Mouse (Mus musculus): ENCODE measurements around the gene Cstad. TPM values are rescaled to one million over a fixed set of nuclear protein-coding genes. Genes with fewer than 3 reads are reported as not detected.
A peak's percentile ranks its signal among the peaks of the same experiment; 100 is the strongest.

Cstad gene
- total and polyA plus RNA-seq, 3 experiments, result not detected

- no peaks in the 10 kb centered on the region; a peak in 2 of 4 replicates for H3K27me3 ChIP-seq (ENCODE audit: control insufficient read depth in 1 of 2, insufficient read depth in 2 of 2, low read length in 2 of 2)
- no peaks in the 10 kb centered on the region for H3K9me3 ChIP-seq (replicated peaks; ENCODE audit: insufficient read depth, low read length)
- no peak for DNase-seq (ENCODE audit: low read depth, low spot score)
- peaks cover 0 to 16% of the 10 kb centered on the region in 2 experiments; a peak in 2 of 4 replicates for H3K36me3 ChIP-seq (ENCODE audit: control insufficient read depth in 1 of 2, insufficient read depth in 2 of 2, low read length in 2 of 2)
- peaks cover 7 to 14% of the 10 kb centered on the region in 2 experiments; a peak in 3 of 4 replicates for H3K4me1 ChIP-seq (ENCODE audit: control insufficient read depth in 1 of 2, insufficient read depth in 2 of 2, low read length in 2 of 2)
- H3K9ac ChIP-seq (ENCODE audit: control insufficient read depth, low read depth, low read length, poor library complexity, severe bottlenecking), result no peak overlapping the region; the same call in 1 of the 2 replicates
- H3K27ac ChIP-seq (ENCODE audit: control insufficient read depth, low read depth, low read length), result no peak overlapping the region; the same call in 1 of the 2 replicates
- H3K79me2 ChIP-seq (ENCODE audit: control insufficient read depth, insufficient read depth, low read length, poor library complexity), result peaks cover 3% of the 10 kb centered on the region; the same call in 1 of the 2 replicates
- no peak for TF ChIP-seq ZKSCAN1 (IDR thresholded peaks at IDR 0.05; ENCODE audit: low read depth, low read length)
- TF ChIP-seq HCFC1 (IDR thresholded peaks at IDR 0.05; ENCODE audit: low read depth, low read length), result no peak
- no peak for TF ChIP-seq TAL1 (IDR thresholded peaks at IDR 0.05; ENCODE audit: low read length)
- H3K4me3 ChIP-seq (ENCODE audit: control insufficient read depth in 1 of 2, insufficient read depth in 1 of 2, low read depth in 2 of 2, low read length in 2 of 2), result no peak overlapping the region
These were observed 62.1 kb downstream of the Cstad start for GRCm38 (mm10) chr2:30656711-30657555.

DNA sequence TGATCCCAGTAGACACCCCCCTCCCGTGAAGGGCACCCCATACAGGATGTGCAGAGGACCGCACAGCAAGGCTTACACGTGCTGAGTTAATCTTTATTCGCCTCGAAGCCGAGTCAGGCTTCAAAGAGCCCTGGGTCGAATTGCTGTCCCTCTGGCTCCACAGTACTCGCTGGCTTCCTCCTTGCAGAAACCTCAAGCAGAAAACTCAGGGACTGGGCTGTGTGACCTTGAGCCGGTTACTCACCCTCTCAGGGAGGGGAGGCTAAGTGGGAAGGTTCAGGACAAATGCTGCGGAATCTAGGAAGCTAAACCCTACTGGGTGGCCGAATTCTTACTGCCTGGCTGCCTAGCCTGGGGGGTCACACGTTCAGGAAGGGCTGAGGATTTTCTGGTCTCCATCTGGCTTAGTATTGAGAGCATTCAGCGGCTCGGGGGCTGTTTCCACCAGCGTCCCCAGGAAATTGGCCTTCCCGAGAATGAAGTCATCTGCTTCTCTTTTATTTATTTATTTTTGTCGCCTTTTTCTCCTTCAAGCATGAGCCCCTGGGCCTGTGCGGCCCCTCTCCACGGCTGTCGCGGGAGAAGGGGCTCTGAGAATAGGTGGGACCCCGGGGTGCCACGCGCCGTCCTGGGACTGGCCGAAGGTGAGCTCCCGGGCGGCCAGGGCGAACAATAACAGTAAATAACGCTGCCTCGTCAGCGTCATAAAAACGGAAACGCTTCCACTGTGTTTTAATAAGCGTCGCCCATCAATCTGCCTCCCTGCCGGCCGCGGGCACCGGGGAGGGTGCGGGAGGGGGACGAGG is 63.0 kb downstream of the Cstad start:
- peak; percentile 46 for DNase-seq (ENCODE audit: low read depth, low spot score)
- H3K79me2 ChIP-seq (ENCODE audit: control insufficient read depth, insufficient read depth, low read length, poor library complexity), result peaks cover 3% of the 10 kb centered on the region; the same call in 1 of the 2 replicates
- peak overlapping the region; percentile 87 for H3K9ac ChIP-seq (ENCODE audit: control insufficient read depth, low read depth, low read length, poor library complexity, severe bottlenecking)
- peaks cover 7 to 14% of the 10 kb centered on the region in 2 experiments; a peak in 3 of 4 replicates for H3K4me1 ChIP-seq (ENCODE audit: control insufficient read depth in 1 of 2, insufficient read depth in 2 of 2, low read length in 2 of 2)
- no peaks in the 10 kb centered on the region; a peak in 2 of 4 replicates for H3K27me3 ChIP-seq (ENCODE audit: control insufficient read depth in 1 of 2, insufficient read depth in 2 of 2, low read length in 2 of 2)
- no peaks in the 10 kb centered on the region for H3K9me3 ChIP-seq (replicated peaks; ENCODE audit: insufficient read depth, low read length)
- peaks cover 0 to 16% of the 10 kb centered on the region in 2 experiments; a peak in 2 of 4 replicates for H3K36me3 ChIP-seq (ENCODE audit: control insufficient read depth in 1 of 2, insufficient read depth in 2 of 2, low read length in 2 of 2)
- peak overlapping the region; percentile 57 to 62 for H3K4me3 ChIP-seq (ENCODE audit: control insufficient read depth in 1 of 2, insufficient read depth in 1 of 2, low read depth in 2 of 2, low read length in 2 of 2)
- TF ChIP-seq POLR2A (IDR thresholded peaks at IDR 0.05; ENCODE audit: control insufficient read depth in 1 of 2, insufficient read depth in 1 of 2, low read depth in 1 of 2, low read length in 2 of 2, poor library complexity in 1 of 2) (0 out of 4 replicates have a peak, but pooled peaks of 1 of the 2 experiments have one; percentile 27), MAX (IDR thresholded peaks at IDR 0.05; ENCODE audit: low read length) (peak; percentile 21; the same call in 1 of the 2 replicates), USF2 (IDR thresholded peaks at IDR 0.05; ENCODE audit: borderline replicate concordance in 1 of 2, insufficient read depth in 1 of 2, low read depth in 1 of 2, low read length in 2 of 2) (no peak)
- H3K27ac ChIP-seq (ENCODE audit: control insufficient read depth, low read depth, low read length), result peak overlapping the region; percentile 70

DNA sequence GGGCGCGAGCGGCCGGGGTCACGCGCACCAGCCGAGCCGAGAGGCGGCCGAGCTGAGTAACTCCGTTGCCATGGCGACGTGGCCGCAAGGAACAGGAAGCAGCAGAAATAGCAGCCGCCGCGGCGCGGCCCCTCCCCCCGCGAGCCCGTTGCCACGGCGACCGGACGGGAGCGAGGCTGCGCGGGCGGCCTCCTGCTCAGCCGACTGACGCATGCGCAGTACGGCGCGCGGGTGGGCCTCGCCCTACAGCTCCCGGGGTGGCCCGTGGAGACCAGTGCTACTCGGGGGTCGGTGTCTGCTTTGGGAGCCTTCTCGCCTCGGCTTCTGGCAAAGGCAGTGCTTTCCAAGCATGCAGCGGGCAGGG is 63.6 kb downstream of the Cstad start:
- peaks cover 0 to 16% of the 10 kb centered on the region in 2 experiments; a peak in 2 of 4 replicates for H3K36me3 ChIP-seq (ENCODE audit: control insufficient read depth in 1 of 2, insufficient read depth in 2 of 2, low read length in 2 of 2)
- peak overlapping the region; percentile 87 for H3K9ac ChIP-seq (ENCODE audit: control insufficient read depth, low read depth, low read length, poor library complexity, severe bottlenecking)
- peaks cover 3% of the 10 kb centered on the region; the same call in 1 of the 2 replicates for H3K79me2 ChIP-seq (ENCODE audit: control insufficient read depth, insufficient read depth, low read length, poor library complexity)
- H3K27ac ChIP-seq (ENCODE audit: control insufficient read depth, low read depth, low read length), result peak overlapping the region; percentile 49
- H3K9me3 ChIP-seq (replicated peaks; ENCODE audit: insufficient read depth, low read length), result no peaks in the 10 kb centered on the region
- no peaks in the 10 kb centered on the region for H3K27me3 ChIP-seq (ENCODE audit: control insufficient read depth in 1 of 2, insufficient read depth in 2 of 2, low read length in 2 of 2)
- peaks cover 7 to 14% of the 10 kb centered on the region in 2 experiments; a peak in 3 of 4 replicates for H3K4me1 ChIP-seq (ENCODE audit: control insufficient read depth in 1 of 2, insufficient read depth in 2 of 2, low read length in 2 of 2)
- peak overlapping the region; percentile 57 to 62 for H3K4me3 ChIP-seq (ENCODE audit: control insufficient read depth in 1 of 2, insufficient read depth in 1 of 2, low read depth in 2 of 2, low read length in 2 of 2)
- peak; percentile 97 for DNase-seq (ENCODE audit: low read depth, low spot score)
- TF ChIP-seq POLR2A (IDR thresholded peaks at IDR 0.05; ENCODE audit: control insufficient read depth in 1 of 2, insufficient read depth in 1 of 2, low read depth in 1 of 2, low read length in 2 of 2, poor library complexity in 1 of 2) (peak; percentile 89), TCF12 (IDR thresholded peaks at IDR 0.05; ENCODE audit: low read depth, low read length) (0 out of 2 replicates have a peak, but pooled peaks have one; percentile 28), KAT2A (conservative IDR thresholded peaks at IDR 0.05; ENCODE audit: low read depth, low read length) (no peak), SIN3A (IDR thresholded peaks at IDR 0.05; ENCODE audit: low read length) (peak; percentile 88), POLR2AphosphoS2 (IDR thresholded peaks at IDR 0.05; ENCODE audit: low read length) (peak; percentile 52; the same call in 1 of the 2 replicates), MEF2A (IDR thresholded peaks at IDR 0.05; ENCODE audit: extremely low read depth, insufficient replicate concordance, low read depth, low read length, poor library complexity, severe bottlenecking) (peak; percentile 52; the same call in 1 of the 2 replicates), CHD2 (IDR thresholded peaks at IDR 0.05; ENCODE audit: low read length) (no peak), ETS1 (IDR thresholded peaks at IDR 0.05; ENCODE audit: low read depth, low read length) (peak; percentile 48; the same call in 1 of the 2 replicates), RAD21 (IDR thresholded peaks at IDR 0.05; ENCODE audit: low read depth, low read length) (no peak), UBTF (IDR thresholded peaks at IDR 0.05; ENCODE audit: borderline replicate concordance, insufficient read depth, low read depth, low read length) (no peak), MYB (IDR thresholded peaks at IDR 0.05; ENCODE audit: low read depth, low read length) (no peak), CHD1 (IDR thresholded peaks at IDR 0.05; ENCODE audit: low read depth, low read length) (no peak), NRF1 (IDR thresholded peaks at IDR 0.05; ENCODE audit: insufficient read depth, low read depth, low read length, poor library complexity, severe bottlenecking) (peak; percentile 97), ZKSCAN1 (IDR thresholded peaks at IDR 0.05; ENCODE audit: low read depth, low read length) (no peak), POLR2AphosphoS5 (IDR thresholded peaks at IDR 0.05; ENCODE audit: borderline replicate concordance, low read depth, low read length) (no peak)

All from MEL (cell line).